Mouse (Mus musculus) limb, embryonic 14.5 days (tissue): ENCODE results near the gene Gpr18. TPM values are rescaled to one million over a fixed set of nuclear protein-coding genes. Genes with fewer than 3 reads are reported as not detected.

Experiments used
- ATAC-seq: fragments of 200-750 bp; cut with Nextera tagmentation; 2 replicates; pipeline ENCODE4 v1.8.0; 2017; ENCODE audit warnings: low read depth, moderate number of reproducible peaks, moderate TSS enrichment; ENCODE audit not compliant: low FRiP score
- DNase-seq: peaks from one replicate; pipeline ENCODE4 v3.0.0-alpha.2; 2015; ENCODE audit warnings: low spot score
- H3K27ac ChIP-seq: fragments of 300-500 bp; sonication (generic); replicated peaks from 2 replicates; pipeline ENCODE4 v1.5.1; 2014; ENCODE audit warnings: low read depth, mild to moderate bottlenecking, low read length, moderate library complexity, mixed read lengths
- H3K27me3 ChIP-seq: fragments of 300-500 bp; sonication (generic); 2 replicates; pipeline ENCODE4 v1.6.1; 2014; ENCODE audit warnings: low read length, mixed read lengths; ENCODE audit not compliant: control insufficient read depth, insufficient read depth
- H3K36me3 ChIP-seq: fragments of 300-500 bp; sonication (generic); 2 replicates; pipeline ENCODE4 v1.6.1; 2014; ENCODE audit warnings: mild to moderate bottlenecking, low read length, moderate library complexity, mixed read lengths; ENCODE audit not compliant: control insufficient read depth, insufficient read depth
- H3K4me1 ChIP-seq: fragments of 300-500 bp; sonication (generic); 2 replicates; pipeline ENCODE4 v1.6.1; 2014; ENCODE audit warnings: antibody characterized with exemption, low read length, mixed read lengths; ENCODE audit not compliant: control insufficient read depth, insufficient read depth
- H3K4me2 ChIP-seq: fragments of 300-500 bp; sonication (generic); replicated peaks from 2 replicates; pipeline ENCODE4 v1.6.1; 2014; ENCODE audit warnings: low read depth, mild to moderate bottlenecking, low read length, moderate library complexity; ENCODE audit not compliant: severe bottlenecking
- H3K4me3 ChIP-seq: fragments of 300-500 bp; sonication (generic); replicated peaks from 2 replicates; pipeline ENCODE4 v1.5.1; 2014; ENCODE audit warnings: low read length
- H3K9ac ChIP-seq: fragments of 300-500 bp; sonication (generic); 2 replicates; pipeline ENCODE4 v1.6.1; 2014; ENCODE audit warnings: mild to moderate bottlenecking, low read depth, low read length, moderate library complexity; ENCODE audit not compliant: severe bottlenecking
- H3K9me3 ChIP-seq: fragments of 300-500 bp; sonication (generic); 2 replicates; pipeline ENCODE4 v1.6.1; 2016; ENCODE audit warnings: low read length; ENCODE audit not compliant: control insufficient read depth
- POLR2A ChIP-seq: fragments of 200-500 bp; IDR thresholded peaks from 2 replicates; pipeline ENCODE4 v1.8.0; 2012; ENCODE audit warnings: inconsistent platforms, mild to moderate bottlenecking, moderate library complexity, borderline replicate concordance; ENCODE audit not compliant: insufficient read depth, insufficient read length; ENCODE audit errors: extremely low read depth
- WGBS: fragments of 180-500 bp; shearing (Covaris S2); extraction: QIAGEN DNeasy Blood & Tissue Kit; methylation state at CpG from one replicate; pipeline ENCODE4 v1.1.7; 2014; 5-methylcytosine and 5-hydroxymethylcytosine counted together
- polyA plus RNA-seq, 2 experiments: library from polyadenylated mRNA; depleted of rRNA in 1 of 2; stranded (reverse) in 1 of 2; unstranded in 1 of 2; fragments of >200 nt; fragmentation: Nextera tagmentation in 1 of 2; extraction: Ambion mirVana in 1 of 2; gene quantifications; 2 replicates each; pipeline versions ENCODE4 v1.2.1 to v1.2.3; 2012 to 2014

Gene Gpr18
- 0.36 TPM in 1 of 2 replicates, not detected in the other for polyA plus RNA-seq (2012; rRNA removed)
- 0.26 TPM in 1 of 2 replicates, not detected in the other for polyA plus RNA-seq (2014; fragmentation: Nextera tagmentation; extraction: Ambion mirVana)

DNA sequence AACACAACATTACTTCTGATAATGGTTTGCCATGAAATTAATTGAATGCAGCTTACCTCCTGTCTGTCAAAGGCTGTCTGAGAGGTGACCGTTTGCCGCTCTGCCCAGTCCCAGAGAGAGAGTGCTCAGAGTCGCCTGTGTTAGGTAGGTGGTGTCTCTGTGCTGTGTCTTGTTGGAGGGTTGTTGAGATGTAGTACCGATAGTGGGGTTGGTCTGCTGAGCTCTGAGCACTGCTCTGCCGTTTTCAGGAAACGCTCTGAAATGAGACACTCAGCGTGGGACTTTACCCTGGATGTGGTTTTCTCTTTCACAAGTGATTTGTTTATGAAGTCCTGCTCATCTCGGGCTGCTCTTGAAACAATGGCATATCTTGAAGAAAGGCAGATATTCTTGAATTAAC is at the start of gene Gpr18:
Gene Gpr18 (minus strand): TSS at position 161 of the 400 bp plus-strand sequence.
- Histone ChIP-seq H3K36me3 (peaks cover 35% of the 10 kb centered on the region), H3K4me2 (no peak within 1 kb of the TSS), H3K27ac (no peak within 1 kb of the TSS), H3K4me3 (no peak within 1 kb of the TSS), H3K27me3 (no peaks in the 10 kb centered on the region), H3K9ac (no peak within 1 kb of the TSS), H3K4me1 (no peaks in the 10 kb centered on the region; the same call in 1 of the 2 replicates), H3K9me3 (no peaks in the 10 kb centered on the region)
- TF ChIP-seq POLR2A = no peak
- DNase-seq (no peak), ATAC-seq (no peak)
- WGBS = 73% methylated on average over 8 of the region's 8 CpGs

DNA sequence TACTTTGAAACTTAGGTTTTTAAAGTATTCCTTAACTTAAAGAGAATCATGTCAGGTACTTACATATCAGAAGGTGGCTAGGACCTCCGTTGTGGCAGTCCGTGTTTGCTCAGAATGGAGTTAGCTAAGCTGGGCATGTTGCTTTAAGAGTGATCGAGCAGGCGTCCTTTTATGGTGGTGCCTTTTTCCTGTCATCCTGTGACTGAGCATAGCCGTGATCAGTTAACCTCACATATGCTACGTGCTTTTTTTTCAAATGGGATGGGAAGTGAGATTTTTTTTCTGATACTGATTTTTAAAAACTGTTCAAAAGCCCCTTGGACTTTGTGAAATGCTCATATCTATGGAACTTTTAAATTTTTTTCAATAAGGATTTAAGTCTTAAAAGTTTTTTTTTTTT is 49.4 kb upstream of the Gpr18 start, which contains the start of gene Gpr183:
Gene Gpr183 (minus strand): TSS at position 206 of the 400 bp plus-strand sequence.
- WGBS = 32% methylated on average over 6 of the region's 6 CpGs
- Histone ChIP-seq H3K27me3 (no peaks in the 10 kb centered on the region), H3K4me2 (no peak within 1 kb of the TSS), H3K4me1 (peaks cover 5% of the 10 kb centered on the region; the same call in 1 of the 2 replicates), H3K27ac (no peak within 1 kb of the TSS), H3K4me3 (no peak within 1 kb of the TSS), H3K9ac (no peak within 1 kb of the TSS), H3K9me3 (no peaks in the 10 kb centered on the region), H3K36me3 (no peaks in the 10 kb centered on the region)
- no peak for DNase-seq
- no peak for ATAC-seq
- TF ChIP-seq POLR2A = no peak

DNA sequence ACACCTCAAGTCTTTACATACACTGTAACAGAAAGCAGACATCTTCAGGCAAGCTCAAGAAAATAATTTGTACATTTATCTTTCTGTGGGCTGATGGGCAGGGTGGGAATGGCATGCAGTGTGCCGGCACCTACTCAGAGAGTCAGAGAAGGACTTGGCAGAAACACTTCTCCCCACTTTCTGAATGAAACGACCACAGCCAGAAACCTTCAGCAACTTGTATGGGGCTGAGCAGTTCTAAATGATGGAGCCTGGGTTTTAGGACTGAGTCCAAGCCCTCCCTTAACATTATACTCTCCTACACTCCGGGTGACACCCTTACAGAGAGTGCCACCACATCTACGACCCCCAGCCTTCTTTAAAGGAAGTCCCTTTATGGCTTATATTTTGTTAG is 48.4 kb upstream of the Gpr18 start:
- WGBS = 46% methylated on average over 4 of the region's 4 CpGs
- no peak overlapping the region for H3K4me3 ChIP-seq
- ATAC-seq (no peak), DNase-seq (no peak)
- no peaks in the 10 kb centered on the region for H3K9me3 ChIP-seq
- H3K27me3 ChIP-seq = no peaks in the 10 kb centered on the region
- H3K27ac ChIP-seq = no peak overlapping the region
- H3K36me3 ChIP-seq = no peaks in the 10 kb centered on the region
- H3K4me2 ChIP-seq = no peak overlapping the region
- peaks cover 5% of the 10 kb centered on the region; the same call in 1 of the 2 replicates for H3K4me1 ChIP-seq
- TF ChIP-seq POLR2A = no peak
- H3K9ac ChIP-seq = no peak overlapping the region

DNA sequence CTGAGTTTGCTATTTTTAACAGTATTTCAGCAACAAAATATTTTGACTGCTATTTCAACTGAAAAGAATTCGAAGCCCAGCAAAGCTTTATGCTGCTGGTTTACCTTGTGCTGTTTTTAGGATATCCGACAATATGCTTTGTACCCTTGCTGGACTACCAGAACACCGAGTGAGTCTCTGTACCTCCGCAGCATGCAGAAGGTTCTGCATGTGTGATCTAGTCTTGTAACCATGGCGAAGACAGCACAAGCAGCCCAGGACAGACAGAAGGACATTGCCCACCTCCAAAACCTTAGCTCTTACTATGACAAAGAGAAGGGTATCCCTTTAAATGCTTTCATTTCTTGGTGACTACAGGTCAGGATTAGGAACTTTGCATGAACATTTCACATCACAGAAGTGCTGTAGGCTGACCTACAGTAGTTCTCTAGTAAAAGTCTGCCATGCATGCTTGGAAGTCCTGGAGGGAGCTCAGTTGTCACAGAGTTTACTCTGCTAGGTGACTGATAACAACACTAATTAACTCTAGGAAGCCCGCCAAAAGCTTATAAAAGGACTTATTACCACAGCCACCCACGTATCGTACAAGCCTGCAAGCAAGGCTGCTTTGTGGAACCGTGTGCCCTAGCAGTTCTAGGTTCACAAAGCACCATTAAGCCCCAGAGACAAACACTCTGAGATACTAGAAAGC is 47.8 kb upstream of the Gpr18 start:
- no peak overlapping the region for H3K9ac ChIP-seq
- 55% methylated on average over 9 of the region's 9 CpGs for WGBS
- no peak overlapping the region for H3K4me3 ChIP-seq

DNA sequence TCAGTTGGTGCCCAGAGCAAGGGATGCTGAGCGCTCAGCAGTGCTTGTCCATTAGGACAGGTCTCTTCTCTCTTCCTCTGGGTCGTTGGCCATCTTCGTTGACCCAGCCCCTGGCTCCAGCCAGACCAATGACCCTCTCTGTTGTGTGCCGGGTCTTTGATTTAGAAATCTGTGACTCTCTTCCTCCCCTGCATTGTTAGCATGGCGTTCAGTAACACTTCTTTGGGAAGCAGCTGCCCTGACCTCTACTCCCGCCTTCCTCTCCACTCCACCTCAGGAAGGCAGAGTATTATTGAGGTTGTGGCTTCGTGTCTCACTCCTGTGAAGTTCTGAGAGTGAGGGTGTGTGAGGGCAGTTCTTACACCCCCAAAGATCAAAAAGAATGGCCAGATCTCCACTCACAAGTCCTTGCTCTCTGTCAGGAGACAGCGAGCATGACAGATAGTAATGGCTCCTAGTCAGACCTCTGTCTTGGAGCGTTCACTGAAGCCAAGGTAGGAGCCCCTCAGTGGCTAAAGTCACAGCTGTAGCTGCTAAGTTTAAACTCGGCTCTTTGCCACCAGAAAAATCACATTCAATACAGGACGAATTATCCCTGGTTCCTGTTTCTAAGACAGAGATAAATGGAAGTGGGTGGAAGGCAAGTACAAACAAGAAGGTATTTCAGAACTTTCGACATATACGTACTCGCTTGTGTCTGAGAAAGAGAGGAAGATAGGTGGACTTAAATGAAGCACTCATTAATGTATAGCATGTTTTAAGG is 46.7 kb upstream of the Gpr18 start:
- H3K4me3 ChIP-seq = no peak overlapping the region
- H3K27ac ChIP-seq = no peak overlapping the region; the same call in 1 of the 2 replicates
- 68% methylated on average over 14 of the region's 14 CpGs for WGBS
- ATAC-seq (no peak), DNase-seq (no peak)
- H3K9ac ChIP-seq = no peak overlapping the region
- no peaks in the 10 kb centered on the region for H3K27me3 ChIP-seq
- no peak overlapping the region for H3K4me2 ChIP-seq
- TF ChIP-seq POLR2A = no peak
- H3K9me3 ChIP-seq = no peaks in the 10 kb centered on the region
- H3K4me1 ChIP-seq = peaks cover 5% of the 10 kb centered on the region; the same call in 1 of the 2 replicates
- H3K36me3 ChIP-seq = no peaks in the 10 kb centered on the region

More for the DNA sequence above, 47.8 kb upstream of the Gpr18 start:
- no peak for ATAC-seq
- H3K27ac ChIP-seq = no peak overlapping the region
- no peak for DNase-seq
- H3K4me1 ChIP-seq = peaks cover 5% of the 10 kb centered on the region; the same call in 1 of the 2 replicates
- no peaks in the 10 kb centered on the region for H3K9me3 ChIP-seq
- no peak for TF ChIP-seq POLR2A
- H3K4me2 ChIP-seq = no peak overlapping the region
- H3K27me3 ChIP-seq = no peaks in the 10 kb centered on the region
- H3K36me3 ChIP-seq = no peaks in the 10 kb centered on the region
